Mouse (Mus musculus): ENCODE measurements at regions not wholly inside any gene's neighbourhood (a gene's known extent, or its start where the extent isn't known, plus 50 kb on each side); places are given as distances from the start of the nearest gene placed in this dataset.

- no peak overlapping the region for H3K27ac ChIP-seq (ENCODE audit: low read length)
- H3K9me3 ChIP-seq (ENCODE audit: control insufficient read depth, low read length): no peaks in the 10 kb centered on the region
- WGBS: 76% methylated on average over 10 of the region's 10 CpGs
- peaks cover 12% of the 10 kb centered on the region for H3K4me1 ChIP-seq (replicated peaks; ENCODE audit: control insufficient read depth, insufficient read depth, low read length)
- no peak overlapping the region for H3K4me2 ChIP-seq (ENCODE audit: low read depth, low read length)
- ATAC-seq (ENCODE audit: low read depth): no peak
- H3K27me3 ChIP-seq (ENCODE audit: control insufficient read depth, insufficient read depth, low read depth, low read length): no peaks in the 10 kb centered on the region; the same call in 1 of the 2 replicates
- no peak overlapping the region for H3K9ac ChIP-seq (ENCODE audit: low read length)
- no peak overlapping the region for H3K4me3 ChIP-seq (ENCODE audit: low read length)
- H3K36me3 ChIP-seq (ENCODE audit: control insufficient read depth, insufficient read depth, low read length): no peaks in the 10 kb centered on the region
Measured at GRCm38 (mm10) chr8:113583801-113584200, 51.6 kb upstream of the Mon1b start.
